Mouse (Mus musculus) midbrain, postnatal 0 days (tissue): ENCODE results near the gene Gm20716. TPM values are rescaled to one million over a fixed set of nuclear protein-coding genes. Genes with fewer than 3 reads are reported as not detected.

Experiments
- ATAC-seq: fragments of 200-750 bp; cut with Nextera tagmentation; 2 replicates; pipeline ENCODE4 v1.8.0; 2017; ENCODE audit warnings: moderate number of reproducible peaks, mild to moderate bottlenecking, moderate TSS enrichment, moderate library complexity; ENCODE audit not compliant: low FRiP score
- DNase-seq: peaks from one replicate; pipeline ENCODE4 v3.0.0-alpha.2; 2015; ENCODE audit warnings: low spot score
- H3K27ac ChIP-seq: fragments of 300-500 bp; sonication (generic); 2 replicates; pipeline ENCODE4 v1.5.1; 2014; ENCODE audit warnings: low read depth, mild to moderate bottlenecking, low read length, mixed read lengths
- H3K27me3 ChIP-seq: fragments of 300-500 bp; sonication (generic); 2 replicates; pipeline ENCODE4 v1.6.1; 2014; ENCODE audit warnings: low read length, control low read depth, mixed read lengths; ENCODE audit not compliant: insufficient read depth
- H3K36me3 ChIP-seq: fragments of 300-500 bp; sonication (generic); 2 replicates; pipeline ENCODE4 v1.6.1; 2014; ENCODE audit warnings: low read length, control low read depth, mixed read lengths; ENCODE audit not compliant: insufficient read depth
- H3K4me1 ChIP-seq: fragments of 300-500 bp; sonication (generic); 2 replicates; pipeline ENCODE4 v1.6.1; 2014; ENCODE audit warnings: mild to moderate bottlenecking, control low read depth, antibody characterized with exemption, low read length, mixed read lengths; ENCODE audit not compliant: insufficient read depth
- H3K4me2 ChIP-seq: fragments of 300-500 bp; sonication (generic); 2 replicates; pipeline ENCODE4 v1.6.1; 2014; ENCODE audit warnings: low read depth, mild to moderate bottlenecking, low read length, mixed read lengths; ENCODE audit not compliant: poor library complexity, severe bottlenecking
- H3K4me3 ChIP-seq: fragments of 300-500 bp; sonication (generic); 2 replicates; pipeline ENCODE4 v1.5.1; 2014; ENCODE audit warnings: low read depth, mild to moderate bottlenecking, low read length, moderate library complexity
- H3K9ac ChIP-seq: fragments of 300-500 bp; sonication (generic); replicated peaks from 2 replicates; pipeline ENCODE4 v1.6.1; 2014; ENCODE audit warnings: mild to moderate bottlenecking, low read length, moderate library complexity, mixed read lengths; ENCODE audit not compliant: poor library complexity, severe bottlenecking
- H3K9me3 ChIP-seq: fragments of 300-500 bp; sonication (generic); 2 replicates; pipeline ENCODE4 v1.6.1; 2016; ENCODE audit warnings: low read length, control low read depth
- CTCF ChIP-seq: IDR thresholded peaks from 2 replicates; pipeline ENCODE4 v1.5.1; 2016; ENCODE audit warnings: antibody characterized with exemption, mild to moderate bottlenecking
- WGBS: fragments of 180-500 bp; shearing (Covaris S2); extraction: QIAGEN DNeasy Blood & Tissue Kit; methylation state at CpG from one replicate; pipeline ENCODE4 v1.1.7; 2014; 5-methylcytosine and 5-hydroxymethylcytosine counted together
- polyA plus RNA-seq: library from polyadenylated mRNA; unstranded; fragments of >200 nt; fragmentation: Nextera tagmentation; extraction: Ambion mirVana; gene quantifications from 2 replicates; pipeline ENCODE4 v1.2.1, GENCODE M21; 2015
- total RNA-seq: library from RNA; depleted of rRNA; stranded (reverse); fragments of >200 nt; gene quantifications from 2 replicates; pipeline ENCODE4 v1.2.3, GENCODE M21; 2014

Gm20716 gene
- total and polyA plus RNA-seq, 2 experiments from 2014 or later = 16.0 to 43.2 TPM

DNA sequence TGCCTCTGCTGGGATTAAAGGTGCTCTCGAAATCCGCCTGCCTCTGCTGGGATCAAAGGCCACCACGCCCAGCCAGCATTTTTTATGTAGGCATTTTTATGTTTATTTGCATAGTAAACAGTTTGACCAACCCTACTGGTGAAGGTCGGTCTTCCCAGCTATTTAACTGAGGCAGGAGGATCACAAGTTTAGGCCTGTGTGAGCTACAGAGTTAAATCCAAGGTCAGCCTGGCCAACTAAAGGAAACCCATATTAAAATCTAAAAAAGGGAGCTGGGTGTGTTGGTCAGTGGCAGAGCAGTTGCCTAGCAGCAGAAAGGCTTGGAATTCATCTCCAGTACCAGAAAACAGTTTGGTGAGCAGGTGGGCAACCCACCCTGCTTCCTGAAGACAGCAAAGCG, 3.1 kb upstream of the Gm20716 start:
- H3K36me3 ChIP-seq = 0 out of 2 replicates have a peak, but pooled peaks cover 3% of the 10 kb centered on the region
- no peak overlapping the region for H3K27ac ChIP-seq
- no peak overlapping the region for H3K9ac ChIP-seq
- no peaks in the 10 kb centered on the region for H3K27me3 ChIP-seq
- TF ChIP-seq CTCF = no peak
- no peaks in the 10 kb centered on the region for H3K9me3 ChIP-seq
- H3K4me2 ChIP-seq = no peak overlapping the region
- no peak overlapping the region for H3K4me3 ChIP-seq
- H3K4me1 ChIP-seq = peaks cover 11% of the 10 kb centered on the region
- ATAC-seq (no peak), DNase-seq (no peak)
- 91% methylated on average over 5 of the region's 5 CpGs for WGBS

DNA sequence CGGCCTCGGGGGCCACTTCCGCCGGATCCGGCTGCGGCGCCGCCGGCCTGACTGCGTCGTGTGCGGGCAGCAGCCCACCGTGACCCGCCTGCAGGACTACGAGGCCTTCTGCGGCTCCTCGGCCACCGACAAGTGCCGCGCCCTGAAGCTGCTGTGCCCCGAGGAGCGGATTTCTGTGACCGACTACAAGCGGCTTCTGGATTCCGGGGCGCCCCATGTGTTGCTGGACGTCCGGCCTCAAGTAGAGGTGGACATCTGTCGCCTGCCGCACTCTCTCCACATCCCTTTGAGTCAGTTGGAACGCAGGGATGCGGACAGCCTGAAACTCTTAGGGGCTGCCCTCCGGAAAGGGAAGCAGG, 1.3 kb upstream of the Gm20716 start:
- Histone ChIP-seq H3K4me2 (peak overlapping the region; percentile 98), H3K36me3 (0 out of 2 replicates have a peak, but pooled peaks cover 5% of the 10 kb centered on the region), H3K4me3 (peak overlapping the region; percentile 99), H3K27ac (peak overlapping the region; percentile 91), H3K9me3 (no peaks in the 10 kb centered on the region), H3K9ac (peak overlapping the region; percentile 92), H3K4me1 (peaks cover 11% of the 10 kb centered on the region), H3K27me3 (no peaks in the 10 kb centered on the region)
- no peak for TF ChIP-seq CTCF
- no peak for ATAC-seq
- DNase-seq = no peak
- 68% methylated on average over 33 of the region's 33 CpGs for WGBS

DNA sequence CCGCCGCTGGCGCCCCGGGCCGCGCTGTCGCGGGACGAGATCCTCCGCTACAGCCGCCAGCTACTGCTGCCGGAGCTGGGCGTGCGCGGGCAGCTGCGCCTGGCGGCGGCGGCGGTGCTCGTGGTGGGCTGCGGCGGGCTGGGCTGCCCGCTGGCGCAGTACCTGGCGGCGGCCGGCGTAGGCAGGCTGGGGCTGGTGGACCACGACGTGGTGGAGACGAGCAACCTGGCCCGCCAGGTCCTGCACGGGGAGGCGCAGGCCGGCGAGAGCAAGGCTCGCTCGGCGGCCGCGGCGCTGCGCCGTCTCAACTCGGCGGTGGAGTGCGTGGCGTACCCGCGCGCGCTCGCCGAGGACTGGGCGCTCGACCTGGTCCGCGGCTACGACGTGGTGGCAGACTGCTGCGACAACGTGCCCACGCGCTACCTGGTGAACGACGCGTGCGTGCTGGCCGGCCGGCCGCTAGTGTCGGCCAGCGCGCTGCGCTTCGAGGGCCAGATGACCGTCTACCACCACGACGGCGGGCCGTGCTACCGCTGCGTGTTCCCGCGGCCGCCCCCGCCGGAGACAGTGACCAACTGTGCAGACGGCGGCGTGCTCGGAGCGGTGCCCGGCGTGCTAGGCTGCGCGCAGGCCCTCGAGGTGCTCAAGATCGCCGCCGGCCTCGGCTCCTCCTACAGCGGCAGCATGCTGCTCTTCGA, 758 bp upstream of the Gm20716 start:
- peaks cover 8% of the 10 kb centered on the region; the same call in 1 of the 2 replicates for H3K36me3 ChIP-seq
- peak overlapping the region; percentile 92 for H3K9ac ChIP-seq
- no peak for TF ChIP-seq CTCF
- 5% methylated on average over 92 of the region's 105 CpGs for WGBS
- H3K4me2 ChIP-seq = peak overlapping the region; percentile 98
- H3K9me3 ChIP-seq = no peaks in the 10 kb centered on the region
- DNase-seq (peak; percentile 19), ATAC-seq (peak; percentile 74)
- peak overlapping the region; percentile 99 for H3K4me3 ChIP-seq
- peaks cover 11% of the 10 kb centered on the region for H3K4me1 ChIP-seq
- no peaks in the 10 kb centered on the region for H3K27me3 ChIP-seq
- H3K27ac ChIP-seq = peak overlapping the region; percentile 91

DNA sequence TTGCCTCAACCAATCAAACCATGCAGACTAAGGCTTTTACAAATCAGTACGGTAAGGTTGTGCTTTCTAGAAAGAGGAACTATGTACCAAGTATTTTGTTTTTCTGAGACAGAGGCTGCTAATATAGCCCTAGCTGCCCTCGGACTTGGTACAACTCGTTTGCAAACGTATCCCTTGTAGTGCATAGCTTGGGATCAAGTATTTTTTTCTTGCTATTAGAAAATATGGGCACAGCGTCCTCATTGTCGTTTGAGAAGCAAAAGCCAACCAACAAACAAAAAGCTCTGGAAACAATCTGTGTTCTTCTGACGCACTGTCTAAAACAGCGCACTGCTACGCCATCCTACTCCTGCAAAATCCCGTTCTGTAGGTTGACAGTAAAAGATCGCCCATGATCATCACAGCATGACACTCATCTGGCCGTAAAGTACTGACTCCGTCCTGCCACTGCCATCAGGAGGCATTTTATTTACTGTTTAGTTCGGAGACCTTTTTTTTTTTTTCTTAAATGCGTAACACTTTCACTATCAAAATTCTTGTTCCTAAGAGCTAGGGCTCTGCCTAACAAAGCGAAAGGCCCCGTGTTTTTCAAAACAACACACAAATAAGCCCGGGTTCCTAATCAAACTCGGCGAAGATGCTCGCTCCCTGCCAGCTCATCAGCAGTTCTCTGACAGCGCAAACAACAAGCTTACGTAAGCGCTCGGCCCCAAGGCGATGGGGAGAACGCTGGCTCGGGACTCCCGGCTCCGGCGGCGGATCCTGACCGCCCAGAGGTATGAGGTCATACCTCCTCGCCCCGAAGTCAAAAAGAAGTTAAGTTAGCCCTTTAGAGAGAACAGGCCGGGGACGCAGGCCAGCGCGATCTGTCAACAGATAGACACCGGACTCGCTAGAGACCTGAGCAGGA, 793 bp downstream of the Gm20716 start:
- no peak for ATAC-seq
- Histone ChIP-seq H3K9ac (peak overlapping the region; percentile 92), H3K27me3 (no peaks in the 10 kb centered on the region), H3K4me3 (peak overlapping the region; percentile 99), H3K9me3 (no peaks in the 10 kb centered on the region), H3K4me1 (peaks cover 11% of the 10 kb centered on the region), H3K4me2 (peak overlapping the region; percentile 98), H3K36me3 (peaks cover 20% of the 10 kb centered on the region; the same call in 1 of the 2 replicates), H3K27ac (peak overlapping the region; percentile 91; the same call in 1 of the 2 replicates)
- no peak for TF ChIP-seq CTCF
- no peak for DNase-seq
- WGBS = 21% methylated on average over 41 of the region's 41 CpGs

DNA sequence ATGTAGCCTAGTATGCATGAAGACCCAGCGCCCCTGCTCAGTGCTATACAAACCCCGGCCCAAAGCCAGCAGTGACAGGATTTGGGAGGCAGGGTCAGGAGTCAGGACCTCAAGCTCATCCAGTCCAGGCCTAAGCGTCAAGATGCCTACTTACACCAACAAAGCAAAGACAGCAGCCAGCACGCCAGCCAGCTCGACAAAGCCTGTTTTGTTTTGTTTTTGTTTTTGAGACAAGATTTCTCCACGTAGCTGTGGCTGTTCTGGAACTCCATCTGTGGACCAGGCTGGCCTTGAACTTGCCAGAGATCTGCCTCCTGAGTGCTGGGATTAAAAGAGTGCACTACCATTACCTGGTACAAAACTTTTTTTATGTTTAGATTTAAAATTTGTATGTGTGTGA, 6.8 kb downstream of the Gm20716 start:
- no peak overlapping the region for H3K9ac ChIP-seq
- no peaks in the 10 kb centered on the region for H3K4me1 ChIP-seq
- H3K27ac ChIP-seq = no peak overlapping the region
- ATAC-seq = no peak
- no peaks in the 10 kb centered on the region for H3K27me3 ChIP-seq
- H3K36me3 ChIP-seq = peaks cover 49% of the 10 kb centered on the region
- no peak for TF ChIP-seq CTCF
- no peak for DNase-seq
- no peaks in the 10 kb centered on the region for H3K9me3 ChIP-seq
- H3K4me2 ChIP-seq = no peak overlapping the region
- no peak overlapping the region for H3K4me3 ChIP-seq
- WGBS = 87% methylated on average over 6 of the region's 6 CpGs
